Mouse (Mus musculus) kidney, adult 9 months (tissue): Measurements from ENCODE around the gene 1110059E24Rik.
"Not testable (repeated sequence)": the region's sequence is repeated elsewhere in the genome, so short reads cannot be mapped to it uniquely, and the experiment has no call there.

ENCODE experiments used
- DNase-seq: peaks from one replicate; pipeline ENCODE4 v3.0.0; 2022

Gene 1110059E24Rik

GRCm38 (mm10) chr19:21652285-21653171 is at the start of gene 1110059E24Rik:
1110059E24Rik (minus strand) TSS chr19:21652976.
- peak; percentile 99 for DNase-seq

- no peak for DNase-seq
Measured at GRCm38 (mm10) chr19:21680986-21681385, 28.2 kb upstream of the 1110059E24Rik start.

GRCm38 (mm10) chr19:21680091-21680490 is 27.3 kb upstream of the 1110059E24Rik start:
- peak; percentile 64 for DNase-seq

- DNase-seq, result no peak
Measured at GRCm38 (mm10) chr19:21674354-21675096, 21.7 kb upstream of the 1110059E24Rik start.

GRCm38 (mm10) chr19:21669650-21670049 is 16.9 kb upstream of the 1110059E24Rik start:
- no peak for DNase-seq

GRCm38 (mm10) chr19:21663756-21664456 is 11.1 kb upstream of the 1110059E24Rik start:
- no peak for DNase-seq

- no peak for DNase-seq
Measured at GRCm38 (mm10) chr19:21660734-21661133, 8.0 kb upstream of the 1110059E24Rik start.

GRCm38 (mm10) chr19:21654788-21655187 is 2.0 kb upstream of the 1110059E24Rik start:
- no peak for DNase-seq

- DNase-seq, result peak; percentile 57
Measured at GRCm38 (mm10) chr19:21653172-21653981, 601 bp upstream of the 1110059E24Rik start, which contains the start of gene Abhd17b. Abhd17b (plus strand) TSS chr19:21653185.

GRCm38 (mm10) chr19:21651664-21652063 is 1.1 kb downstream of the 1110059E24Rik start:
- DNase-seq, result no peak

GRCm38 (mm10) chr19:21646142-21646541 is 6.6 kb downstream of the 1110059E24Rik start:
- no peak for DNase-seq

- peak; percentile 41 for DNase-seq
Measured at GRCm38 (mm10) chr19:21645301-21645700, 7.5 kb downstream of the 1110059E24Rik start.

GRCm38 (mm10) chr19:21643935-21644334 is 8.8 kb downstream of the 1110059E24Rik start:
- DNase-seq, result no peak

- DNase-seq, result no peak
Measured at GRCm38 (mm10) chr19:21637672-21638071, 15.1 kb downstream of the 1110059E24Rik start.

- no peak for DNase-seq
Measured at GRCm38 (mm10) chr19:21636907-21637306, 15.9 kb downstream of the 1110059E24Rik start.

- no peak for DNase-seq
Measured at GRCm38 (mm10) chr19:21635406-21635805, 17.4 kb downstream of the 1110059E24Rik start.

- peak; percentile 42 for DNase-seq
Measured at GRCm38 (mm10) chr19:21630656-21631331, 22.0 kb downstream of the 1110059E24Rik start.

- no peak for DNase-seq
Measured at GRCm38 (mm10) chr19:21629501-21629900, 23.3 kb downstream of the 1110059E24Rik start.

GRCm38 (mm10) chr19:21629030-21629429 is 23.7 kb downstream of the 1110059E24Rik start:
- DNase-seq, result no peak

- DNase-seq, result not testable (repeated sequence)
Measured at GRCm38 (mm10) chr19:21628440-21628839, 24.3 kb downstream of the 1110059E24Rik start.

- no peak for DNase-seq
Measured at GRCm38 (mm10) chr19:21626271-21626988, 26.3 kb downstream of the 1110059E24Rik start.
